Mouse (Mus musculus) neutrophil, adult 83 days (primary cell): ENCODE data around the gene Cdrt4. TPM values are rescaled to one million over a fixed set of nuclear protein-coding genes. Genes with fewer than 3 reads are reported as not detected.

Experiments used
- total RNA-seq, 2 experiments: library from RNA; stranded (reverse); gene quantifications; one replicate each; pipeline ENCODE4 v1.2.4; 2023

Cdrt4 gene
- not detected for total RNA-seq

GRCm38 (mm10) chr11:62951012-62951411 is at the start of gene Cdrt4:
Gene Cdrt4 (plus strand): TSS chr11:62951193.

Other genes starting within 250 kb of the Cdrt4 start
- under 1 TPM; 0.44 to 0.84 TPM for gene Zfp287, start 219.3 kb upstream of the Cdrt4 start, total RNA-seq
- gene Gm10428, start 198.1 kb upstream of the Cdrt4 start, total RNA-seq: not detected
- under 1 TPM in 1 of 2 experiments, not detected in 1; 0.13 TPM for gene Zfp286, start 161.7 kb upstream of the Cdrt4 start, total RNA-seq
- gene Trim16, start 131.0 kb upstream of the Cdrt4 start, total RNA-seq: 10 to 100 TPM; 12.7 to 17.2 TPM
- gene Fbxw10, start 104.1 kb upstream of the Cdrt4 start, total RNA-seq: 1 to 10 TPM in 1 of 2 experiments, under 1 TPM in 1; 0.66 to 1.2 TPM
- gene Tvp23b, start 71.7 kb upstream of the Cdrt4 start, total RNA-seq: 1 to 10 TPM; 9.4 to 10.0 TPM
- gene Tekt3, start 110.5 kb downstream of the Cdrt4 start, total RNA-seq: not detected
- gene Pmp22, start 177.8 kb downstream of the Cdrt4 start, total RNA-seq: under 1 TPM in 1 of 2 experiments, not detected in 1; 0.37 TPM